Mouse (Mus musculus) megakaryocyte progenitor cell, adult 5-6 weeks (primary cell): ENCODE data around the gene Rad54l2. TPM values are rescaled to one million over a fixed set of nuclear protein-coding genes. Genes with fewer than 3 reads are reported as not detected.

Source experiments
- ATAC-seq: replicated peaks from 2 replicates; pipeline ENCODE4 v1.8.0; 2016; ENCODE audit warnings: mild to moderate bottlenecking, moderate TSS enrichment, inconsistent platforms; ENCODE audit not compliant: poor library complexity
- total RNA-seq, 2 experiments: library from RNA; stranded (forward) in 1 of 2; stranded (reverse) in 1 of 2; fragments of 157-497, 149-512 nt in 1 of 2; fragments of 200-1000 nt in 1 of 2; gene quantifications; 2 replicates each; pipeline versions ENCODE4 v1.2.3 to v1.2.4; 2015 to 2017

The Rad54l2 gene
- total RNA-seq (2015) (11.4 and 12.8 TPM in 2 replicates), total RNA-seq (2017) (11.0 and 19.8 TPM in 2 replicates)

- peak; percentile 95 for ATAC-seq
Observed at GRCm38 (mm10) chr9:106788812-106789321, at the start of gene Rad54l2. Gene Rad54l2 (minus strand): TSS chr9:106789194.

- ATAC-seq = peak; percentile 74
Observed at GRCm38 (mm10) chr9:106822381-106823104, 33.5 kb upstream of the Rad54l2 start.

GRCm38 (mm10) chr9:106821618-106822380, 32.8 kb upstream of the Rad54l2 start, which contains the start of gene Dcaf1:
Gene Dcaf1 (plus strand): TSS chr9:106821874.
- peak; percentile 86 for ATAC-seq

- ATAC-seq = no peak
Observed at GRCm38 (mm10) chr9:106821050-106821617, 32.1 kb upstream of the Rad54l2 start.

GRCm38 (mm10) chr9:106819201-106819600, 30.2 kb upstream of the Rad54l2 start:
- no peak for ATAC-seq

- ATAC-seq = no peak
Observed at GRCm38 (mm10) chr9:106818191-106818590, 29.2 kb upstream of the Rad54l2 start.

- ATAC-seq = no peak
Observed at GRCm38 (mm10) chr9:106806503-106806902, 17.5 kb upstream of the Rad54l2 start.

- no peak for ATAC-seq
Observed at GRCm38 (mm10) chr9:106790831-106791230, 1.8 kb upstream of the Rad54l2 start.

GRCm38 (mm10) chr9:106789363-106789762, 369 bp upstream of the Rad54l2 start:
- peak; percentile 43 for ATAC-seq

- peak; percentile 29 for ATAC-seq
Observed at GRCm38 (mm10) chr9:106787979-106788811, 799 bp downstream of the Rad54l2 start.

- ATAC-seq = no peak
Observed at GRCm38 (mm10) chr9:106785206-106785605, 3.8 kb downstream of the Rad54l2 start.

GRCm38 (mm10) chr9:106783554-106783953, 5.4 kb downstream of the Rad54l2 start:
- ATAC-seq = no peak

- no peak for ATAC-seq
Observed at GRCm38 (mm10) chr9:106780086-106780485, 8.9 kb downstream of the Rad54l2 start.

GRCm38 (mm10) chr9:106778319-106778718, 10.7 kb downstream of the Rad54l2 start:
- peak; percentile 58 for ATAC-seq

GRCm38 (mm10) chr9:106777423-106777822, 11.6 kb downstream of the Rad54l2 start:
- ATAC-seq = no peak

- no peak for ATAC-seq
Observed at GRCm38 (mm10) chr9:106776116-106776515, 12.9 kb downstream of the Rad54l2 start.

GRCm38 (mm10) chr9:106771770-106772169, 17.2 kb downstream of the Rad54l2 start:
- ATAC-seq = 0 out of 2 replicates have a peak, but pooled peaks have one; percentile 21

- peak; percentile 30 for ATAC-seq
Observed at GRCm38 (mm10) chr9:106770216-106770615, 18.8 kb downstream of the Rad54l2 start.

- ATAC-seq = peak; percentile 63
Observed at GRCm38 (mm10) chr9:106769781-106770180, 19.2 kb downstream of the Rad54l2 start.

- no peak for ATAC-seq
Observed at GRCm38 (mm10) chr9:106756421-106756820, 32.6 kb downstream of the Rad54l2 start.
